Mouse (Mus musculus) embryonic facial prominence, embryonic 11.5 days (tissue): ENCODE data around the gene Med13l. TPM values are rescaled to one million over a fixed set of nuclear protein-coding genes. Genes with fewer than 3 reads are reported as not detected.

Experiments
- ATAC-seq: fragments of 200-750 bp; cut with Nextera tagmentation; replicated peaks from 2 replicates; pipeline ENCODE4 v1.8.0; 2017; ENCODE audit warnings: low read depth; ENCODE audit not compliant: insufficient number of reproducible peaks, low FRiP score, low TSS enrichment
- DNase-seq: peaks from one replicate; pipeline ENCODE4 v3.0.0-alpha.2; 2015; ENCODE audit warnings: low spot score
- H3K27ac ChIP-seq: fragments of 300-500 bp; sonication (generic); replicated peaks from 2 replicates; pipeline ENCODE4 v1.5.1; 2014; ENCODE audit warnings: mild to moderate bottlenecking, low read depth, low read length, control low read depth
- H3K27me3 ChIP-seq: fragments of 300-500 bp; sonication (generic); 2 replicates; pipeline ENCODE4 v1.6.1; 2014; ENCODE audit warnings: mild to moderate bottlenecking, low read length, moderate library complexity, mixed read lengths; ENCODE audit not compliant: control insufficient read depth, insufficient read depth
- H3K36me3 ChIP-seq: fragments of 300-500 bp; sonication (generic); replicated peaks from 2 replicates; pipeline ENCODE4 v1.6.1; 2014; ENCODE audit warnings: low read depth, mild to moderate bottlenecking, low read length, moderate library complexity, mixed read lengths; ENCODE audit not compliant: control insufficient read depth, insufficient read depth
- H3K4me1 ChIP-seq: fragments of 300-500 bp; sonication (generic); 2 replicates; pipeline ENCODE4 v1.6.1; 2014; ENCODE audit warnings: low read length, mixed read lengths; ENCODE audit not compliant: control insufficient read depth, insufficient read depth
- H3K4me2 ChIP-seq: fragments of 300-500 bp; sonication (generic); 2 replicates; pipeline ENCODE4 v1.6.1; 2014; ENCODE audit warnings: low read depth, mild to moderate bottlenecking, control low read depth, low read length, moderate library complexity
- H3K4me3 ChIP-seq: fragments of 300-500 bp; sonication (generic); 2 replicates; pipeline ENCODE4 v1.5.1; 2014; ENCODE audit warnings: low read depth, low read length, control low read depth
- H3K9ac ChIP-seq: fragments of 300-500 bp; sonication (generic); replicated peaks from 2 replicates; pipeline ENCODE4 v1.6.1; 2014; ENCODE audit warnings: mild to moderate bottlenecking, control low read depth, low read length
- H3K9me3 ChIP-seq: fragments of 300-500 bp; sonication (generic); replicated peaks from 2 replicates; pipeline ENCODE4 v1.6.1; 2016; ENCODE audit warnings: mild to moderate bottlenecking, low read length, inconsistent platforms, mixed read lengths; ENCODE audit not compliant: control insufficient read depth
- WGBS: fragments of 180-500 bp; shearing (Covaris S2); extraction: QIAGEN DNeasy Blood & Tissue Kit; methylation state at CpG from one replicate; pipeline ENCODE4 v1.1.7; 2014; 5-methylcytosine and 5-hydroxymethylcytosine counted together
- polyA plus RNA-seq: library from polyadenylated mRNA; unstranded; fragments of >200 nt; fragmentation: Nextera tagmentation; extraction: Ambion mirVana; gene quantifications from 2 replicates; pipeline ENCODE4 v1.2.1, GENCODE M21; 2014

Gene Med13l
- polyA plus RNA-seq, 1 experiment from 2014 or later: 10.1 TPM

DNA sequence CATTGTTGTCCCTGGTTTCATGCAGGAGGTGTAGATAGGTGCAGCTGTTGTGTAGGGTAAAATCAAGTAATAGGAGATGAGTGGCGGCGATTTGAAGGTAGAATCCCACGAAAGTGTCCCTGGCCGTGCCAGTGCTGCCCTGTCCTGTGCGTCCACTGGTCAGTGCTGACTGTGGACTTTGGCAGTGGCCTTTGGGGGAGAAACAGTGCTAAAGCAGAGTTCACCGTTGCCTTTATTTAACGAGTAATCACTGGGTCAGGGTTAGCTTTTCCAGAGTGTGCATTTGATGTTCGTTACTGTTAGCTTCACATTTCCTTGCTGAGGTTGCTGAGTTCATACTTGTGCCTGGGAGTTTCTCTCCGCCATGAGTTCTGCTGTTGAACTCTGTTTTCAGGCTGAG lies 133.5 kb downstream of the Med13l start:
- Histone ChIP-seq H3K4me1 (no peaks in the 10 kb centered on the region), H3K36me3 (no peaks in the 10 kb centered on the region), H3K9ac (no peak overlapping the region), H3K27me3 (no peaks in the 10 kb centered on the region), H3K4me2 (no peak overlapping the region), H3K27ac (no peak overlapping the region), H3K9me3 (no peaks in the 10 kb centered on the region), H3K4me3 (no peak overlapping the region)
- no peak for ATAC-seq
- DNase-seq: no peak
- WGBS: 85% methylated on average over 9 of the region's 9 CpGs

DNA sequence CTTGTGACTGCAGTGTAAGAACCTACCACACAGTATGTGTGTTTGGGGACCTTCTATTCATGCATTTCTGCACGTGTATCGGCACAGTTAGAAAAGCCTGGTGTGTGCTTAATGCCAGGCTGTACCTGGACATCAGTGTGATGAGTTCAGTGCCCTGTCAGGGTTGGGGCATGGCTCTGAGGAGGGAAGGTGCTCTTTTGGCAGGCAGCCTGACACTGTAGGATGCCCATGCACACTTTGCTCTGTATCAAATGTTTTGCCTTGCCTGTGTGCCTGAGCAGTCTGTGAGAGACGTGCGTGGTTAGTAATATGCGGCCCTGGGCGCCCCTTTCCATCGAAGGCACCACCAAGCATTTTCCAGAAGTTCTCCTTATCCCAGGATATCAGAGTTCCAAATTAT lies 136.6 kb downstream of the Med13l start:
- 94% methylated on average over 7 of the region's 7 CpGs for WGBS
- ATAC-seq: no peak
- H3K36me3 ChIP-seq: no peaks in the 10 kb centered on the region

DNA sequence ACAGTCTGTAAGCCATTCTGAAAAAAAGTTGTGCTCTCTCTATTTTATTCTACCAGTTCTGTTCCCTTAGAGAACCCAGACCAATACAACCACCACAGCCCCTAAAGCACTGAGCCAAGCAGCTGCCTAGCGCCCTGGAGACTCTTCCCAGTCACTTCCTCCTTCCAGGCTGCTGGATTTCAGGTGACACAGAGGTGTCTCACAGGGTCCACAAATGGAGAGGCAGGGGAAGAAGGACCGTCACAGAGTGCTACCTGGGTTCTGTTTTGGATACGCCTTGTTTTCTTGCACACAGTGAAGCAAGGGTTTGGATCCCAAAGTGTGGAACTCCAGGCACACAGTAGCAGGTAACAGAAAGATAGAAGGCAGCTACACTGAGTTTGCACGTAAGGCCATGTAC lies 140.5 kb downstream of the Med13l start:
- Histone ChIP-seq H3K9me3 (no peaks in the 10 kb centered on the region), H3K27ac (no peak overlapping the region)
- WGBS: 80% methylated on average over 4 of the region's 4 CpGs

More for the DNA sequence above, 136.6 kb downstream of the Med13l start:
- Histone ChIP-seq H3K27ac (no peak overlapping the region), H3K9me3 (no peaks in the 10 kb centered on the region), H3K4me2 (no peak overlapping the region), H3K27me3 (no peaks in the 10 kb centered on the region), H3K4me1 (no peaks in the 10 kb centered on the region), H3K9ac (no peak overlapping the region), H3K4me3 (no peak overlapping the region)
- DNase-seq: no peak

DNA sequence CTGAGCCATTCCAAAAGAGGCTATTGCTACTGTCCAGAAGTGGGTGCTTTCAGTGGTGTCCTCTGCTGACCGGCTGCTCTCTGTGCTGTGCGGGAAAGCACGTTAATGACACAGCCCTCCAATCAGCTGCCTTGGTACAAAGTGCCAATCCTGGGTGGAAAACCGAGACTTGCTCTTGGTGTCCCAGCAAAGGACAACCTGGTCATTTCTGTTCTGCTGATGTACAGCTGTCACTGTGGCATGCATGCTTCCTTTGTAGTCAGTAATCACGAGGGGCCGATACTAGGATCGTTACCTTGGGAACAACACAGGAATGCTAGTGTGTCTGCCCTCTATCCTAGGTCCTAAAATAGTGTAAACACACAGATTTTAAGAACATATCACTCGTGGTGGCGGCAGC lies 142.2 kb downstream of the Med13l start:
- ATAC-seq: no peak
- H3K9ac ChIP-seq: no peak overlapping the region
- no peak for DNase-seq
- H3K4me2 ChIP-seq: no peak overlapping the region
- H3K4me3 ChIP-seq: no peak overlapping the region
- WGBS: 26% methylated on average over 9 of the region's 9 CpGs
- no peaks in the 10 kb centered on the region for H3K9me3 ChIP-seq
- peaks cover 5% of the 10 kb centered on the region; the same call in 1 of the 2 replicates for H3K4me1 ChIP-seq
- H3K27me3 ChIP-seq: no peaks in the 10 kb centered on the region
- H3K27ac ChIP-seq: no peak overlapping the region
- no peaks in the 10 kb centered on the region for H3K36me3 ChIP-seq

More for the DNA sequence above, 140.5 kb downstream of the Med13l start:
- no peak overlapping the region for H3K4me2 ChIP-seq
- H3K27me3 ChIP-seq: no peaks in the 10 kb centered on the region
- no peaks in the 10 kb centered on the region for H3K36me3 ChIP-seq
- peaks cover 5% of the 10 kb centered on the region; the same call in 1 of the 2 replicates for H3K4me1 ChIP-seq
- no peak overlapping the region for H3K4me3 ChIP-seq
- H3K9ac ChIP-seq: no peak overlapping the region
- ATAC-seq (no peak), DNase-seq (no peak)

DNA sequence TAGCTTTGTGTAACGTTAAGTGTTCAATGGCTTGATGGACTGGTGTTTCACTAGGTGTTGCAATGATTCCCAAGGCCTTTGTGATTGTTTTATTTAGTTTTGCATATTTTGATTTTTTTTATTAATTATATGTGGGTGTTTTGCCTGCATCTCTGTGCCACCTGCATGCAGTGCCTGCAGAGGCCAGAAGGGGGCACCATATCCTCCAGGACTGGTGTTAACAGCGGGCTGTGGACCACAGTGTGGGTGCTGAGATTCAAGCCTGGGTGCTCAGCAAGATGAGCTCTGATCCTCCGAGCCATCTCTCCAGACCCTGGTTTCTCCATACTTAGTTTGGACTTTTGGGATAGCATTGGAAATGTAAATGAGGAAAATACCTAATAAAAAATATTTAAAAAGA lies 143.7 kb downstream of the Med13l start:
- WGBS: 80% methylated on average over 3 of the region's 3 CpGs
- DNase-seq: no peak
- no peak overlapping the region for H3K9ac ChIP-seq

DNA sequence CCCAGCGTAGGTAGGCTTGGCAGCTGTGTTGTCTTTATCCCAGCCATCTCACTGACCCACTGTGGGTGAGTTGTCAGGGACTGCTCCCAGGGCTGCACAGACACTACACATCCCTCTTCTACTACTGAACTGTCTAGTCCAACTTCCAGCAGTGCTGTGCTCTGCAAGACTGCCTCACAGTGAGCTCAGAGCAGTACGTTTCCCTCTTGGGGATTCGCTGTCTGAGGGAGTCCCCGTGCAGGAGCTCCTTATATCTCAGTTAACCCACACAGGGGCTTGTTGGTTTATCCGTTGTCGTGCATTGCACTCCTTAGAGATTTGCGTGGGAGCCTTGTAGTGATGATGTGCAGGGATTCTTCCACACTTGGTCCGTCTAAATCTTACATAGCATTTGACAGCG lies 144.5 kb downstream of the Med13l start:
- H3K4me1 ChIP-seq: peaks cover 5% of the 10 kb centered on the region; the same call in 1 of the 2 replicates
- ATAC-seq: 0 out of 2 replicates have a peak, but pooled peaks have one; percentile 27
- no peak for DNase-seq
- no peaks in the 10 kb centered on the region for H3K36me3 ChIP-seq
- no peaks in the 10 kb centered on the region for H3K27me3 ChIP-seq
- no peaks in the 10 kb centered on the region for H3K9me3 ChIP-seq
- H3K27ac ChIP-seq: no peak overlapping the region
- no peak overlapping the region for H3K9ac ChIP-seq
- WGBS: 91% methylated on average over 9 of the region's 9 CpGs
- no peak overlapping the region for H3K4me2 ChIP-seq
- H3K4me3 ChIP-seq: no peak overlapping the region

More for the DNA sequence above, 143.7 kb downstream of the Med13l start:
- H3K9me3 ChIP-seq: no peaks in the 10 kb centered on the region
- no peaks in the 10 kb centered on the region for H3K36me3 ChIP-seq
- no peak overlapping the region for H3K27ac ChIP-seq
- H3K4me2 ChIP-seq: no peak overlapping the region
- no peaks in the 10 kb centered on the region for H3K27me3 ChIP-seq
- H3K4me3 ChIP-seq: no peak overlapping the region
- H3K4me1 ChIP-seq: peaks cover 5% of the 10 kb centered on the region; the same call in 1 of the 2 replicates
- ATAC-seq: no peak

DNA sequence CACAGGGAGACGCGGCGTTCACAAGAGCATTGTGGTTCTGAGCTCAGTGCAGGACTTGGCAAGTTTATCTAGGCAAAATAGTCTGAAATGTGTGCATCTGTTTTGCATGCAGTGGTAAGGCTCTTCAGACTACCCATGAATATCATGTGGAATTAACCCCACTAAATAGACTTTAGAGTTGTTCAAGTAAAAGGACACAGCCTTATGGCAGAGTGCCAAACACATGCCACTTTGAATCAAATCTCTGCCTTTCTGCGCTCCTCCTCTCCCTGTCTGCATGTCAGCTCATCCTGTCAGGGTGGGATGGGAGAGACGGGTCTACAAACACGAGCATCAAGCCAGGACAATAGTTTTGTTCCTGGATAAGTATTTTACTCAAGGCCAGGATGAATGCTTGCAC lies 145.5 kb downstream of the Med13l start:
- peaks cover 5% of the 10 kb centered on the region; the same call in 1 of the 2 replicates for H3K4me1 ChIP-seq
- no peak for ATAC-seq
- no peaks in the 10 kb centered on the region for H3K36me3 ChIP-seq

DNA sequence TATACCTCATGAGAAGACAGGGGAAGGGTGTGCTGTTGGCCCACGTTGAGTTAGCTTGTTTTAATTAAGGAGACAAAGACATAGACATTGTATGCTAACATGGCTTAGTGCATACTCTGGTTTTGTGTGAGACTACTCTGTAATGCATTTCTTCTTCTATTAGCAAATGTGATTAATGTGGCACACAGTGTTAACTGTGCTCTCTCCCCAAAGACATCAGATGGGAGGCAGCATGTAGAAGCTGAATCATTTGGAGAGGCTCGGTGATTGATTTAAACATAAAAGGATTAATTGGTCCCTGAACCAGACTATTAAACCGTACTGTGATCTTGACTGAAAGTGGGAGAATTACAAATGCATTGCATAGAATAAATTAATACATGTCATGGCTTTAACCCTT lies 145.9 kb downstream of the Med13l start:
- H3K4me3 ChIP-seq: no peak overlapping the region
- H3K4me1 ChIP-seq: peaks cover 5% of the 10 kb centered on the region; the same call in 1 of the 2 replicates
- no peak overlapping the region for H3K9ac ChIP-seq
- H3K27ac ChIP-seq: no peak overlapping the region
- DNase-seq (no peak), ATAC-seq (no peak)
- no peak overlapping the region for H3K4me2 ChIP-seq
- 71% methylated on average over 3 of the region's 3 CpGs for WGBS
- no peaks in the 10 kb centered on the region for H3K27me3 ChIP-seq
- H3K9me3 ChIP-seq: no peaks in the 10 kb centered on the region
- H3K36me3 ChIP-seq: no peaks in the 10 kb centered on the region

More for the DNA sequence above, 145.5 kb downstream of the Med13l start:
- WGBS: 84% methylated on average over 6 of the region's 6 CpGs
- H3K4me2 ChIP-seq: no peak overlapping the region
- no peak overlapping the region for H3K4me3 ChIP-seq
- H3K9ac ChIP-seq: no peak overlapping the region
- no peaks in the 10 kb centered on the region for H3K27me3 ChIP-seq
- H3K9me3 ChIP-seq: no peaks in the 10 kb centered on the region
- DNase-seq: no peak
- no peak overlapping the region for H3K27ac ChIP-seq
